Mouse (Mus musculus): ENCODE data around the gene Gm17324. TPM values are rescaled to one million over a fixed set of nuclear protein-coding genes. Genes with fewer than 3 reads are reported as not detected.
"Not testable (repeated sequence)": the region's sequence is repeated elsewhere in the genome, so short reads cannot be mapped to it uniquely, and the experiment has no call there.

Gm17324 gene
- polyA plus RNA-seq (2012; fragmentation: generic; extraction: Trizol): not detected
- long read RNA-seq, experiment 1: 0 reads
- long read RNA-seq, experiment 2: 0 reads

DNA sequence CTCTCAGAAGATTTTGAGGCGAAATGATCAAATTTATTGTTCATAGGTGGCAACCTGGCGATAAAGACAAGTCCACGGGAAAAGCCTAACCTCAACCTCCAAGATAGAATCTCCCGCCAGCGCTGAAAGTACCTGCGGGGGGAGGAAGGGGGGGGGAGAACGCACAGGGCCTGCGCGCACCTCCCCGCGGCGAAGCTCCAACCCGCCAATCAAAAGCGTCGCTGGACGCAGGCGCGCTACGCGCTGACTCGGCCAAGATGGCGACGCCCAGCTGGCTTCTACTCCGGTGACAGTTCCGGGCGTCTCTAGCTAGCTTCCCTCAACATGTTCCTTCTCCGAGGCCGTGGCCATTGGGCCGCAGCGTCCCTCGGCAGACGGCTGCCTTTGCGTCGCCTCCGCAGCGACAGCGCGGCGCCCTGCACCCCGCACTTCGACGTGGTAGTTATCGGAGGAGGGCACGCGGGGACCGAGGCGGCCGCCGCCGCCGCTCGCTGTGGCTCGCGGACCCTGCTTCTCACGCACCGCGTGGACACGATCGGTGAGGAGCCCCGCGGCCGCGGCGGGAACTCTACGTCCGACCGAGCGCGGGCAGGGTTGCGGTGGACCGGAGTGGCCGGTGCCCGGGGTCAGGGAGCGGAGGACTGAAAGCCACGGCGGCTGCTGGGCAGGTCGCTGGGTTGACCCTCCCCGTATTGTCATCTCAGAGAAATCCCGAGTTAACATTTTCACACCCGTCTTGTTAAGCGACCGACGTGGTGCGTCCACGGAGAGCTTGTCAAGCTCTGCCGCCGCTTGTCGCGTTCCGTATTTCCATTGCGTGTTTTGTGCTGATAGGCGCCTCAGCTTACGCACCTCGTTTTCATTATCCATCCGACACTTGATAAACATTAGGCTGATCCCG is at the start of gene Gm17324, which contains the start of gene Mto1:
Gene Gm17324 (minus strand): TSS at position 814 of the 901 bp plus-strand sequence.
Gene Mto1 (plus strand): TSS at position 236 of the 901 bp plus-strand sequence.
- peak within 1 kb of the TSS; percentile 70 for H3ac ChIP-seq (ENCODE audit: control insufficient read depth, insufficient read length, low read depth)
- TF ChIP-seq MAX (IDR thresholded peaks at IDR 0.05) (peak; percentile 28), MYOD1 (IDR thresholded peaks at IDR 0.05; ENCODE audit: control insufficient read depth, insufficient read length, low read depth) (no peak), CEBPB (IDR thresholded peaks at IDR 0.05; ENCODE audit: low read depth) (no peak), FOSL1 (IDR thresholded peaks at IDR 0.05; ENCODE audit: insufficient read depth, low read length, poor library complexity, severe bottlenecking) (no peak)
- H3K4me3 ChIP-seq (ENCODE audit: insufficient read depth, poor library complexity, severe bottlenecking): peak within 1 kb of the TSS; percentile 79
- no peaks in the 10 kb centered on the region for H3K27me3 ChIP-seq (ENCODE audit: control insufficient read depth, insufficient read depth, insufficient read length)
- peaks cover 8% of the 10 kb centered on the region for H3K79me3 ChIP-seq (ENCODE audit: low read depth)
- H3K79me2 ChIP-seq (ENCODE audit: control insufficient read depth, insufficient read depth): peaks cover 12% of the 10 kb centered on the region
- peaks cover 17% of the 10 kb centered on the region for H3K36me3 ChIP-seq (ENCODE audit: control insufficient read depth, insufficient read depth)

DNA sequence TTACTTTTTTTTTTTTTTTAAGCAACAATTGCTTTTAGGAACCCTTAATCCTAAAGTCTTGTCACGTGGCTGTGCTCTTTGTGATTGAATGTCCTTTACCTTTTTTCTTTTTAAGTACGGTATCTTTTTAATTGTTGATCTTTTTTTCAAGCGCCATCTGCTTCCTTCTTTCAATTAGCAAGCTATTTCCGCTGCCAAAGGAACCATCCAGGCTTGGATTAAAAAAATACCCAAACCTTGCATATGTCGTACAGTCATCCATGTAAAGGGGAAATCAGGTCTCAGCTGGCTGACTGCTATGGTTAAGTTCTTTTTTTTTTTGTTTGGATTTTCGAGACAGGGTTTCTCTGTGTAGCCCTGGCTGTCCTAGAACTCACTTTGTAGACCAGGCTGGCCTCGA is 44.6 kb upstream of the Gm17324 start:
- Histone ChIP-seq H3K27me3 (ENCODE audit: control insufficient read depth, insufficient read depth, insufficient read length) (no peaks in the 10 kb centered on the region), H3K79me3 (ENCODE audit: low read depth) (no peaks in the 10 kb centered on the region), H3ac (ENCODE audit: control insufficient read depth, insufficient read length, low read depth) (no peak overlapping the region), H3K79me2 (ENCODE audit: control insufficient read depth, insufficient read depth) (no peaks in the 10 kb centered on the region), H3K36me3 (ENCODE audit: control insufficient read depth, insufficient read depth) (no peaks in the 10 kb centered on the region), H3K4me3 (ENCODE audit: insufficient read depth, poor library complexity, severe bottlenecking) (no peak overlapping the region)
- no peak for TF ChIP-seq MAX (IDR thresholded peaks at IDR 0.05)
- no peak for TF ChIP-seq MYOD1 (IDR thresholded peaks at IDR 0.05; ENCODE audit: control insufficient read depth, insufficient read length, low read depth)
- TF ChIP-seq MYOG (IDR thresholded peaks at IDR 0.05; ENCODE audit: control insufficient read depth, extremely low read depth, insufficient read length): no peak
- no peak for TF ChIP-seq CEBPB (IDR thresholded peaks at IDR 0.05; ENCODE audit: low read depth)

DNA sequence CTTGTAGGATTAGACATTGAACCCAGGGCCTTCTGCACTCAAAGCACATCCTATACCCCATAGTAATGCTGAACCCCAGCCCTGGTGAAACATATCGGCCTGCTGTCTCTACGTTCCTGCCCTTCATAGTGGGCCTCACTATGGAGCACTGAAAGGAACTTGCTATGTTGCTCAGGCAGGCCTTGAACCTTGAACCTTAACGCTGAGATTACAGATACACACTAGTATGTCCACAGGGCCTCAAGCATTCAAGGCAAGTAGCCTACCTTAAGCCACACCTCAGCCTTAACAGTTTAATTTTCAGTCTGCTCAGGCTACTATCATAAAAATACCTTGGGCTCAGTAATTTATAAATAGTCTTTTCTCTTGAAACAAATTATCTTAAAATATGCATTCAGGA is 43.7 kb upstream of the Gm17324 start:
- Histone ChIP-seq H3K79me3 (ENCODE audit: low read depth) (no peaks in the 10 kb centered on the region), H3K36me3 (ENCODE audit: control insufficient read depth, insufficient read depth) (no peaks in the 10 kb centered on the region), H3K4me3 (ENCODE audit: insufficient read depth, poor library complexity, severe bottlenecking) (no peak overlapping the region), H3ac (ENCODE audit: control insufficient read depth, insufficient read length, low read depth) (no peak overlapping the region), H3K79me2 (ENCODE audit: control insufficient read depth, insufficient read depth) (no peaks in the 10 kb centered on the region), H3K27me3 (ENCODE audit: control insufficient read depth, insufficient read depth, insufficient read length) (no peaks in the 10 kb centered on the region)
- TF ChIP-seq CEBPB (IDR thresholded peaks at IDR 0.05; ENCODE audit: low read depth): no peak

DNA sequence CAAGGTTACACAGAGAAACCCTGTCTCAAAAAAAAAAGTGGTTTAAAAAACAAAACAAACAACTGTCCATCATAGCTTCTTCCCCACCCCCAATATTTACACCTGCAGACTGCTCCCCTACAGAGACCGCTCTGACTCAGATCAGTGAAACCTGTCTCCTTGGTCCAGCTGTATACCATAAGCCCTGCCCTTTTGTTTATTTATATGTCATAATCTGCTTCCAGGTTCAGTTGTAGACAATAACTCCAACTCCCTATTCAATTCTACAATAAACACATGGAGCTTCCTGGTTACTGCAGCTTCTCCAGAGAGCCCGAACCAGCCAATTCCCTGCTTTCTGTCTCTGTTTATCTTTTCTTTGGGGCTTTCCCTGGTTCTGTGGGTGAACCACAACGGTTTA is 42.6 kb upstream of the Gm17324 start:
- TF ChIP-seq MAX (IDR thresholded peaks at IDR 0.05) (no peak), USF1 (IDR thresholded peaks at IDR 0.05; ENCODE audit: low read depth) (no peak), FOSL1 (IDR thresholded peaks at IDR 0.05; ENCODE audit: insufficient read depth, low read length, poor library complexity, severe bottlenecking) (no peak), MYOD1 (IDR thresholded peaks at IDR 0.05; ENCODE audit: control insufficient read depth, insufficient read length, low read depth) (no peak), CEBPB (IDR thresholded peaks at IDR 0.05; ENCODE audit: low read depth) (no peak), MYOG (IDR thresholded peaks at IDR 0.05; ENCODE audit: control insufficient read depth, extremely low read depth, insufficient read length) (no peak), CTCF (IDR thresholded peaks at IDR 0.05; ENCODE audit: control insufficient read depth, insufficient read depth, insufficient read length) (no peak)
- Histone ChIP-seq H3K4me3 (ENCODE audit: insufficient read depth, poor library complexity, severe bottlenecking) (no peak overlapping the region), H3K27me3 (ENCODE audit: control insufficient read depth, insufficient read depth, insufficient read length) (no peaks in the 10 kb centered on the region), H3K36me3 (ENCODE audit: control insufficient read depth, insufficient read depth) (no peaks in the 10 kb centered on the region), H3ac (ENCODE audit: control insufficient read depth, insufficient read length, low read depth) (no peak overlapping the region), H3K79me3 (ENCODE audit: low read depth) (no peaks in the 10 kb centered on the region), H3K79me2 (ENCODE audit: control insufficient read depth, insufficient read depth) (no peaks in the 10 kb centered on the region)

DNA sequence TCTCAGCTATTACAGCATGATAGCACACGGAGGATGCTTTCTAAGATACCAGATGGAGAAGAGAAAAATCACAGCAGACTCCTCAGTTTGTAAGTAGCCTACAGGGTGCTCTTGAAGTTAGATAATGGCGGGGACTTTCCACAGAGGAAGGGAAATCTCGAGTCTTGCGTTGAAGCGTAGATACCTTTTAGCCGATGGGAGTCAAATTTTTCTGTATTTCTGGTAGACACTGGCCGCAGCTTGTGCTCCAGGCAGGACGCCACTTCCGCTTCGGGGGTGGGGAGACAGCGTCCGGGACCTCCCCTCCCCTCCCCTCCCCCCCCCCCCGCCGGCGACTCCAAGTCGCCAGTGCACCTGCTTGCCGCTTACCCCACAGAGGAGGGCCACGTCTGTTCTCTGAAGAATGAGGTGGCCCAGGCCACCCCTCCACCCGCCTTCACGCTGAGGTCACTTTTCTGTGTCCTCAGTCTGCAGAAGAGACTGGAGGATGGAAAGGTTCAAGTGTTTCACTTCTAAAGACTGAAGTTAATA is 40.4 kb upstream of the Gm17324 start, which contains the start of gene Eef1a1:
Gene Eef1a1 (minus strand): TSS at position 262 of the 531 bp plus-strand sequence.
- no peak for TF ChIP-seq MYOD1 (IDR thresholded peaks at IDR 0.05; ENCODE audit: control insufficient read depth, insufficient read length, low read depth)
- no peak for TF ChIP-seq CEBPB (IDR thresholded peaks at IDR 0.05; ENCODE audit: low read depth)
- Histone ChIP-seq H3ac (ENCODE audit: control insufficient read depth, insufficient read length, low read depth) (peak within 1 kb of the TSS; percentile 62), H3K79me2 (ENCODE audit: control insufficient read depth, insufficient read depth) (no peaks in the 10 kb centered on the region), H3K27me3 (ENCODE audit: control insufficient read depth, insufficient read depth, insufficient read length) (no peaks in the 10 kb centered on the region), H3K36me3 (ENCODE audit: control insufficient read depth, insufficient read depth) (no peaks in the 10 kb centered on the region), H3K79me3 (ENCODE audit: low read depth) (no peaks in the 10 kb centered on the region), H3K4me3 (ENCODE audit: insufficient read depth, poor library complexity, severe bottlenecking) (no peak within 1 kb of the TSS)

DNA sequence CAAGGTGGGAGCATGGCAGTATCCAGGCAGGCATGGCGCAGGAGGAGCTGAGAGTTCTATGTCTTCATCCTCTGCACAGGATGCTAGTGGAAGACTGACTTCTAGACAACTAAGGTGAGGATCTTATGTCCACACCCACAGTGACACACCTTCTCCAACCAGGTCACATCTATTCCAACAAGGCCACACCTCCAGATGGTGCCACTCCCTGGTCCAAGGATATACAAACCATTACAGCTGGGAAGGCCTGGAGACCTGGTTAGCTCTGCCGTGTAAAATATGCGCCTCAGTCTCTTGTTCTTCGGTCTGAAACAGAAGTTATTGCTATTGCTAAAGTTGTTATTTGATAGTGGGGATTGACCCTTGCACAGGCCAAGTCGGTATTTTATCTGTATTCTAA is 39.4 kb upstream of the Gm17324 start:
- H3K4me3 ChIP-seq (ENCODE audit: insufficient read depth, poor library complexity, severe bottlenecking); H3K79me3 ChIP-seq (ENCODE audit: low read depth); H3K27me3 ChIP-seq (ENCODE audit: control insufficient read depth, insufficient read depth, insufficient read length); H3K36me3 ChIP-seq (ENCODE audit: control insufficient read depth, insufficient read depth); H3K79me2 ChIP-seq (ENCODE audit: control insufficient read depth, insufficient read depth); H3ac ChIP-seq (ENCODE audit: control insufficient read depth, insufficient read length, low read depth): not testable (repeated sequence)
